Mouse (Mus musculus): ENCODE data around the gene Ndufb10.
"Not testable (repeated sequence)": the region's sequence is repeated elsewhere in the genome, so short reads cannot be mapped to it uniquely, and the experiment has no call there.

Gene Ndufb10

DNA sequence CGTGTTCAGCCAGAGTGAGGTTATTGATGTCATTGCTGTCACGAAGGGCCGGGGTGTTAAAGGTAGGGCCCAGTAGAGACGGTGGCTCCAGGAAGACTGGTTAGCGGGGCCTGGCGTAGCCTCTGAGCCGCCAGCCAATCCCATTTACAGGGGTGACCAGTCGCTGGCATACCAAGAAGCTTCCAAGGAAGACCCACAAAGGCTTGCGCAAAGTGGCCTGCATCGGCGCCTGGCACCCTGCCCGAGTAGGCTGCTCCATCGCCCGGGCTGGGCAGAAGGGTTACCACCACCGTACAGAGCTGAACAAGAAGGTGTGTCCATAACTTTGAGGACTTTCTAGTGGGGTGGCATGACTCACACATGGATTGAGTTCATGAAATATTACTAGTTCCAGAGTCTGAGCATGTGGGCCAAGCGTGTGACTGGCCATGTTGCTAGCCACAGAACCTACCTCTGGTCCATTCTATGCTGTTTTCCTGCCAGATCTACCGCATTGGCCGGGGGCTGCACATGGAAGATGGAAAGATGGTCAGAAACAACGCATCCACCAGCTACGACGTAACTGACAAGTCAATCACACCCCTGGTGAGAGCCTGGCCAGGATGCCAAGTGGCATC, 9.3 kb upstream of the Ndufb10 start:
- DNase-seq = no peak

DNA sequence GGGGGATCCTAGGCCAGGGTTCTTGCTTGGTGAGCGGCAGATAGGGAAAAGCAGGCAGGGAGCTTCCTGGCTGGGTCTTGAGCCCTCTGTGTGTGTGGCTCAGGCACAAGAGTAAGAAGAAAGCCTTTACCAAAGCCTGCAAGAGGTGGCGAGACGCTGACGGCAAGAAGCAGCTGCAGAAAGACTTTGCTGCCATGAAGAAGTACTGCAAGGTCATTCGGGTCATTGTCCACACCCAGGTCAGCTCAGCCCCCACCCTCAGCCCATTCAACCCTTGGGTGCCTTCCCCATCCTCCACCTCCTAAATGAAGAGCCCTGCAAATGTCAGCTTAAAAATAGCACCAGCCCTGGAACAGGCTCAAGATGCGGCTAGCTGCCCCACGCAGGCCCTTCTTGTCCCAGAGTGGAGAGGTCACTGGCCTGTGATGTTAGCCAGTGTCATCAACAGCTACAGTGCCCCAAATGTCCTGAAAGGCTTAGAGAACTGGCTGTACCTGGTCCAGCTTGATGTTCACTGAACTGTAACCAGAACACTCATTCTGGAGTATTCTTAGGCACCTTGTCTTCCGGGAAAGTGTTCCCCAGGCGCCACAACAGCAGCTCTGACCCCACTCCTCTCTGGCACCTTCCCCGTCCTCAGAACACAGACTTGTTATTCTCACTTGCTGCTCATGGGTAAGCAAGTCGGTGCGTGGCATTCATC, 8.1 kb upstream of the Ndufb10 start:
- DNase-seq = no peak

DNA sequence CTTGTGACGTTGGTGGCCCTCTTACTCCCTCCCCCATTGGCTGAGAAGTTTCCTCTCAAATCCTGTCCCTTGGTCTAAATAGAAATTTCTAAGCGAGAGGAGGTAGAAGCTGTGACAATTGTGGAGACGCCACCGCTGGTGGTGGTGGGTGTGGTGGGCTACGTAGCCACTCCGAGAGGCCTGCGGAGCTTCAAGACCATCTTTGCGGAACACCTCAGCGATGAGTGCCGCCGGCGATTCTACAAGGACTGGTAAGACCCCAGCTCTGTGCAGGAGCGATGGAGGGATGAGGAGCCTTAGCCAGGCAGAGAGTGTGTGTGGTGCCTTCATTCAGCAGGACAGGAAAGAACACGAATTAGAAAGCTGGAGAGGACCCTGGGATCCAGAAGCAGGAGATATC, 6.5 kb upstream of the Ndufb10 start:
- no peak for DNase-seq

DNA sequence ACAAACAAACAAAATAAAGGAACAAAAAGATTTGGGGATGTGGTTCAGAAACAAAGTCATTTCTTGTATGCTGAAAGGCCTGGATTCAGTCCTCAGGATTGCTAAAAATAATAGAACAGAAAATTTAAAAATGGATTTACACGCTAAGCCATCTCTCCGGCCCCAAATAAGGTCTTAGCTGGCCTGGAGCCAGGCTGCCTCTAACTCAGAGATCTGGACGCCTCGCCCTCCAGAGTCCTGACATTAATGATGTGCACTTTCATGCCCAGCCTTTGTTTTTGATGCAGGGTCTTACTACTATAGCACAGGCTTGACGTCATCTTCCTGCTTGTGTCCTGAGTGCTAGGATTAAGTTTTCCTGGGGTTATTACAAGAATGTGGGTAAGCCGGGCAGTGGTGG, 4.8 kb upstream of the Ndufb10 start:
- DNase-seq = no peak

DNA sequence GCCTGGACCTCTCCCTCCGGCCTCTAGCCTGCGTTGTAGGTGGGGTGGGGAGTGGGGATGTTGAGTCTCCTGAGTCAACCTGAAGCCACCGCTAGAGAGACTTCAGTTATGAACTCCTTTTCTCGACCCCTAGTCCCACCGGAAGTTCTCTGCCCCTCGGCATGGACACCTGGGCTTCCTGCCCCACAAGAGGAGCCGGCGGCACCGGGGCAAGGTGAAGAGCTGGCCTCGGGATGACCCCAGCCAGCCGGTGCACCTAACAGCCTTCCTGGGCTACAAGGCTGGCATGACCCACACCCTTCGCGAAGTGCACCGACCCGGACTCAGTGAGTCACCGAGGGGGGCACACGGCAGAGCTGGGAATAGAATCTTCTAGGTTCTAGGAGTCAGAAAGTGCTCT, 3.9 kb upstream of the Ndufb10 start:
- DNase-seq = no peak

DNA sequence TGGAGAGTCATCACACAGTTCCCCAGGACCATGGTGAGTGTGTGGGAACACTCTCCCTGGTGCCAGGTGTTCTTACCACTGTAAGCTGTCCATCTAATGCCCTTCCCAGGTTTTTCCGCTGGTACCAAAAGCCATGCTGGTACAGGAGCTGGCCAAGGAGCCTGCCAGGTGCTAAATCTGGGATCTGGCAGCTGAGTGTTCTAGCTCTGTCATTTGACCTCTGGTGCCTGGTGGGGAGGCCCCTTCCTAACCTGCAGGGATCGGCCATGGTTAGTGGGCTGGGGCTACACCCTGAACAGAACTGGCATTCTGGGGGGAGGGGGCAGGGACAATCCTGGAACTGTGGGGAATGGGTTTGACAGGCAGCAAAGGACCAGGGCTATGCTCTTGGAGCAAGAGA, 3.3 kb upstream of the Ndufb10 start, which contains the start of gene Rpl3l:
Rpl3l (plus strand) TSS at position 203 of the 400 bp plus-strand sequence.
- no peak for DNase-seq

DNA sequence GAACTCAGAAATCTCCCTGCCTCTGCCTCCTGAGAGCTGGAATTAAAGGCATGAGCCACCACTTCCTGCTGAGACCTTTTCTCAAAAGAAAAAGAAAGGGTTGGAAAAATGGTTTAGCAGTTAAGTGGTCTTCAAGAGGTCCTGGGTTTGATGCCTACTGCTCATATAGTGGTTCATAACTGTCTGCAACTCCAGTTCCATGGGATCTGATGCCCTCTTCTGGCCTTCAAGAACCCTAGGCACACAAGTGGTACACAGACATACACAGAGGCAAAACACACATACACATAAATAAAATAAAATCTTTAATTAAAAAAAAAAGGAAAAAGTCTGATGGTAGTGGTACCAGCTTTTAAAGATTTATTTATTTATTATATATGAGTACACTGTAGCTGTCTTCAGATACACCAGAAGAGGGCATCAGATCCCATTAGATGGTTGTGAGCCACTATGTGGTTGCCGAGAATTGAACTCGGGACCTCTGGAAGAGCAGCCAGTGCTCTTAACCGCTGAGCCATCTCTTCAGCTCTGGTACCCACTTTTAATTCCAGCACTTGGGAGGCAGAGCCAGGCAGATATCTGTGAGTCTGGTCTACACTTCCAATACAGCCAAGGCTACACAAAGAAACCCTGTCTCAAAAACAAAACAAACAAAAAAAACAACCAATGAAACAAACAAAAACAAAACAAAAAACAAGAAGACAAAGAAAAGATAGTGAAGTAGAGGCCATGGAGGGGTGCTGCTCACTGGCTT, 1.5 kb upstream of the Ndufb10 start:
- no peak for DNase-seq

DNA sequence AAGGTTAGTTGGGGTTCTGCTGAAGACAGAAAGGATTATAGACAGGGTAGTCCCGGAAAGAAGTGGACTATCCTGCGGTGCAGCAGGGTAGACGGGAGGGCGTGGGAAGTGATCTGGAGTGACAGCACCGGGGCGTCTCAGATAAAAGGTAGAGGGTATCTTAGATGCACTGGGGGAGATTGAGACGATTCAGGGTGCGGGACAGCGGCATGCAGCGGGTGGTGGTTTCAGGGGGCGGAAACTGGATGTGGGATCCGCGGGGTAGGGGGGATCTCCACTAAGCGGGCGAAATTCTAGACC, 447 bp downstream of the Ndufb10 start:
- DNase-seq = no peak

DNA sequence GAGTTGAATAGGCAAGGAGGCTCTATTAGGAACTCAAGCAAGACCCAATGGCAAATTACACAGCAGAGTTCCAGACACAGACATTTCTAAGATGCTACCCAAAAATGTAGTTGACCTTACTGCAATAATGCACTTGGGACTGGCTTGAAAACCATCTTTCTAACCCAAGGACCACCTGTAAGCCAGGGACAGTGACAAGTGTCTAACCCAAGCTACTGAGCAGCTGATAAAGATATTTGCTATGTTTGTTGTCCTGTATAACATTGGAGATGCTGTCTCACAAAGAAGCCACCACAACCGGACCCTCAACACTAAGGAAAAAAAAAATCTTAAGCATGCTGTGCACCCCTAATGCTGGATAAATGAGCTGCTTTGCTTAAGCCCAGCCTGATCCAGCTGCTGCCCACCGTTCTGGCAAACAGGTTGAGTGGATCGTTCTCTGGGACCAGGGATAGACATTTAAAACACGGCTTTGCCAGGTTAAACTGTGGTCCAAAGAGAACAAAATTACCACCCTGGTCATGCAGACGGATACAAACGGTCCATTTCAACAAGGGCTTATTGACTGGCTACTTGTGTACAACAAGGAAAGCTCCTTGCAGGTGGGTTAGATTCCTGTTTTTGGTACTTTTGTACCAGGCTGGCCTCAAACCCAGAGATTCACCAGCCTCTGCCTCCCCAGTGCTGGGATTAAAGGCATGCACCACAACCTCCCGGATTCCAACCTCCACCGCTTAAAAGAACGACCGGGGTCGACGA, 977 bp downstream of the Ndufb10 start:
- no peak for DNase-seq

DNA sequence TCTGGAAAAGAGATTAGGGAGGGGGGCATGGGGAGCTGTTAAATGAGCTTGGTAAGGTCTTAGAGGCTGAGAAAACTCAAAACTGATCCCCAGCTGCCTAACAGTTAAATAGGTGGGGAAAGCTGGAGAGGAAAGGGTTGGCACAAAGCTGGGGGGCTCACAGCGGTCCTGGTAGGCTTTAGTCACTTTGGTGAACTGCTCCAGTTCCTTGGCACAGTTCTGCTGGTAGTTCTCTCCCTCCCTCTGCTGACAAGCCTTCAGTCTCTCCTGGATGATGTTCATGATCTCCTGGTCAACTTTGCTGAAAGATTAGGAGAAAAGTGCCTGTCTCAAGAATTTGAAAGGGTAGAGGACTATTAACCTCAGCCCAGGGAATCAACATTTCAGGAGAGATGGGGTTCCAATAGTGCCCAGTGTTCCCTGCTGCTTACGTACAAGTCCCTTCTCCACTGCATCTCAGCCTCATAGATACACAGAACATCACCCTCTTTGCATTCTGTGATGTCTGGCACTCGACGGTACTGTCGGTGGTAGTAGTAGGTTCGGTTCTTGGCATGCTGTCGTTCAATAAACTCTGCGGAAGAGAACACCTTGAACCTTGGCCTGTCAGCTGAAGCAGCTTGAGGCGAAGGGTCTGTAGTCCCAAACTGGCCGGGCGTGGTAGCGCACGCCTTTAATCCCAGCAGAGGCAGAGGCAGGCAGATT, 1.9 kb downstream of the Ndufb10 start:
- no peak for DNase-seq

DNA sequence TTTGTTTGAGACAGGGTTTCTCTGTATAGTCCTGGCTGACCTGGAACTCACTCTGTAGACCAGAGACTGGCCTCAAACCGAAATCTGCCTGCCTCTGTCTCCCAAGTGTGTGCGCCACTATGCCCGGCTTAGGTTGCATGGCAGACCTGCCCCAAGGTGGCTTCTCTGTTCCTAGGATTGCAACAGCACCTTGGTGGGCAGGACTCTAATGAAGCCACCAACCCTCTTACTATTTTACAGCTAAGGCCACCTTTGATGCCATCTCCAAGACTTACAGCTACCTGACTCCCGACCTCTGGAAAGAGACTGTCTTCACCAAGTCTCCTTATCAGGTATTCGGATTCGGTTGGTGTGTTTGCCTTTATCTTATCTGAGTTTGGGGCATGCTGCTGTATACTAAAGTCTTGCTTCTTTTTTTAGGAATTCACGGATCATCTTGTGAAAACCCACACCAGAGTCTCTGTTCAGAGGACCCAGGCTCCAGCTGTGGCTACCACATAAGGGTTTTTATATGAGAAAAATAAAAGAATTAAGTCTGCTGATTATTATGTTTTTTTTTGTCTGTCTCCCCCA, 2.8 kb downstream of the Ndufb10 start:
- DNase-seq = not testable (repeated sequence)

DNA sequence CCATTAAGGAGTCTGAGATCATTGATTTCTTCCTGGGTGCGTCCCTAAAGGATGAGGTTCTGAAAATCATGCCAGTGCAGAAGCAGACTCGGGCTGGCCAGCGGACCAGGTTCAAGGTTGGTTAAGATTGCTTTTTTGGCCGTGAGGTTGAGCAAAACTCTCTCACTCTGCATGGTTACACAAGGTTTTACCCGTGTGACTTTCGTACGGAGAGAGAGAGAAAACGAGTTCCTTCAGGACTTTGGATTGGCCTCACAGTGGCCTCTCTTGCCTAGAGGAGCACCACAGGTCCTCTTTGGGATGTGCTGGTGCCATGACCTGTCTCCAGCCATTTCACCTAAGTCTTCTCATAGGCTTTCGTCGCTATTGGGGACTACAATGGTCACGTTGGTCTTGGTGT, 3.7 kb downstream of the Ndufb10 start:
- DNase-seq = not testable (repeated sequence)

DNA sequence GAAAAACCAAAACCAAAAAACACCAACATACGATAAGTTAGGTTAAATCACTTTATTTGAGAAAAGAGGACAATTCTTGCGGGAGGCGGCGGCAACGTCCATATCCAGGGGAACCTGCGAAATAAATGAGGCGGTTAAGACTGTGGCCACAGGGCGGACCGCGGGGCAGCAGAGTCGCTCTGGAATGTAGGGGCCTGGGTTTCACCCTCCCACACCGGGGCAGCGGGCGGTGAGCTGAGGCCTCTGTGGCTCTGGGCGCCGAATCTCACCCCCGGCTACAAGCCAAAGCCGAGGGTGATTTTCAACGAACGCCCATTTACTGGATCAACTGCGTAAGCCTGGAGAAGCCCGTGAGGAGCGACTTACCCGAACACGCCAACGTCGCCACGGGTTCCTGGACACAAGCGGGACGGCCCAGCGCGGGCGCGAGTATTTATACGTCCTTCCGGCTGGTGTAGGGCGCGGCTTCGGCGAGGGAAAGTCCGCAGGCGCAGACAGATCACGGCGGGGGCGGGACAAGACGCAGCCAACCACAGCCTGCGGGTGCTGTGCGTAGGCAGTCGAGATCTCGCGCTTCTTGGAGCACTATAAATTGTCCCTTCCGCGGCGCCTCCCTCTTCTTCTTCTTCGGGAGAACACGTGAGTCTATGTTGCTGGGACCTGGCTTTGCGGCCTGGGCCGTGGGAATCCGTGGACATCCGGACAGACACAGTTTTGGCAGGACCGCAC, 4.6 kb downstream of the Ndufb10 start:
- DNase-seq = peak; percentile 98

DNA sequence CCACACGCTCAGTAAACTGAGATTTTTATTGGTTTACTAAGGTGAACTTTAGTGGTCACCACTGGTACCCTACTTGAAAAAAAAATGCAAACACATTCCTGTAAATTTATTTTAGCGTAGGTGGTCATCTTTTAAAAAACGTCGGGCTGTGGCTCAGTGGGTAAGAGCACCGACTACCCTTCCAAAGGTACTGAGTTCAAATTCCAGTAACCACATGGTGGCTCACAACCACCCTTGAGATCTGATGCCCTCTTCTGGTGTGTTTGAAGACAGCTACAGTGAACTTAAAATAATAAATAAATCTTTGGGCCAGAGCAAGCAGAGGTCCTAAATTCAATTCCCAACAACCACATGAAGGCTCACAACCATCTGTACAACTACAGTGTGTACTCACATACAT, 5.3 kb downstream of the Ndufb10 start:
- DNase-seq = not testable (repeated sequence)

DNA sequence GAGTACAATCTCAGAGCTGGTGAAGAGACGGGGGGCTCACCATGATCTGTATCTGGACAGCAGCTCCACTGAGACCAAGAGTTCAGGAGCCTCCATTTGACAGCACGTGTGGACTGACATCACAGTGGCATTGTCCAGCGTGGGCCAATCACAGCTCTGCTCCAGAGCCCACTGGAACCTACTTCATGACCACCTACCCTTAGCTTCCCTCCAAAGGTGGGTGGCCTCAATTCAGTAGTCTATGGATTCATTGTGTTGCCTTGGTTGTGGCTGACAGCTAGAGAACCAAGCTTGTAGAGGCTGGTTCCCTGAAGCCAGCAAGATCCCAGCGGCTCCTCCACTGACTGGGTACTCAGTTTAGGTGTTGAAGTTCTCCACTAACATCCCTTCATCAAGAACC, 6.3 kb downstream of the Ndufb10 start, which contains the start of the genes Rnf151 and Rps2:
Rnf151 (minus strand) TSS at position 121 of the 400 bp plus-strand sequence.
Rps2 (plus strand) TSS at position 174 of the 400 bp plus-strand sequence.
- DNase-seq = no peak

DNA sequence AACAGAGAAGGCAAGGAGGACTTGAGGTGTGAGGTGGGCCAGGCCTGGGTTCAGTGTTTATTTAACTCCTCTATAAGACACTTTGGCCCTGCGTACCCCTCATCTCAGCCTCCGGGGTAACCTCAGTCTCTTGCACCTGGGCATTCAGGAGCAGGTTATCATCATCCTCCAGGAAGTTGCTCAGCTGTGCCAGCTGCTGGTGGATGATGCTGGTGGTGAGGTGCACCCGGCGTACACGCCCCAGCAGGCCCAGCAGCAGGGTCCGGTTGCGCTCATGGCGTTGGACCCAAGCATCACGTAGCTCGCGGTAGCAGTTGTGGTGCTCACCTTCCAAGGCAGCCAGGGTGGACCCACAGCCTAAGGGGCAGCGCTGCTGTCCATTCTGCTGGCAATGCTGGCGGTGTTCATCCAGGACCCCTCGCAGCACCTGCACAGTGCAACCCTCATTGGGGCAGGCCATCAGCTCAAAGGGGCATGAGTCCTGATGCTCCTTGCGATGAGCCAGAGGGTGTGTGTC, 8.1 kb downstream of the Ndufb10 start:
- no peak for DNase-seq

DNA sequence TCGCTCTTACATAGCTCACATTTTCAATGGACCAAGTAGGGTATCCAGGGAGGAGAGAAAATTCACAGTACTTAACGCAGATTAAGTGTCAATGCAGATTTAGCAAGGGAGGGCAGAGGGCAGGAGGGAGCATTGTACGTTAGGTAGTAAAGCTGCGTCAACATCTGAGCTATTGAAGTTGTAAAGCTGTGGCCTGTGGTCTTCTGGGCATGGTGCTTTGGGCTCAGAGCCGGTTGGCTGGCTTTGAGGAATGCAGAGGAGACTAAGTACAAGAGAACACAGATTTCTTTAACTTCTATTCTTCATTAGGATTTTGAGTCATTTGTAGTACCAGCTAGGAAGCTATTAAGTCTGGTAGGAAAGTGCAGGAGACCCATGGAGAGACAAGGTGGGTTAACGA, 8.7 kb downstream of the Ndufb10 start:
- no peak for DNase-seq

DNA sequence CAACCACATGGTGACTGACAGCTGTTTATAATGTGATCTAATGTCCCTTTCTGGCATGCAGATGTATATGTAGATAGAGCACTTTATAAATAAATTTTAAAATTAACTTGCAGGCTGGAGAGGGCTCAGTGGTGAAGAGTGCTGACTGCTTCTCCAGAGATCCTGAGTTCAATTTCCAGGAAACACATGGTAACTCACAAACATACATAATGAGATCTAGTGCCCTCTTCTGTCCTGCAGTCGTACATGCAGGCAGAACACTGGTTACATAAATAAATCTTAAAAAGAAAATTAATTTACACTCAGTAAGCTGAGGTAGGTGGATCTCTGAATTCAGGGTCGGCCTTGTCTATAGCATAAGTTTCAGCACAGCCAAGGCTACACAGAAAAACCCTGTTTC, 15.6 kb downstream of the Ndufb10 start:
- no peak for DNase-seq

DNA sequence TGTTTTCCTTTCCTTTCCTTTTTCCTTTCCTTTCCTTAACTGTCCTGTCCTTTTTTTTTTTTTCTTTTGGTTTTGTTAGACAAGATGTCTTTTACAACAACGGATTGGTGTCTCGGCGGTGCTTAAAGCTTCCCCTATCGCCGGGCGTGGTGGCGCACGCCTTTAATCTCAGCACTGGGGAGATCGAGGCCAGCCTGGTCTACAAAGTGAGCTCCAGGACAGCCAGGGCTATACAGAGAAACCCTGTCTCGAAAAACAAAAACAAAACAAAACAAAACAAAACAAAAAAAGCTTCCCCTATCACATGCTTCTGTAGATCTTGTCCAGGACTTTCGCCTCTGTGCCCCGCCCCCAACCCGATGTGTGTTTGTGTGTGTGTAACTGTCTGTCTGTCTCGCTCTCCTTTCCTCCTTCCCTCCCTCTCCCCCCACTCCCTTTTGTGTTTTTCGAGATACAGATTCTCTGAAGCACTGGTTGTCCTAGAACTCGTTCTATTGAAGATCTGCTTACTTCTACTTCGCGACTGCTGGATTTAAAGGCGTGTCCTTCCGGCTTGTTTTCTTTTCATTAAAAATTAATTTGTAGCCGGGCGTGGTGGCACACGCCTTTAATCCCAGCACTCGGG, 16.4 kb downstream of the Ndufb10 start:
- DNase-seq = no peak

DNA sequence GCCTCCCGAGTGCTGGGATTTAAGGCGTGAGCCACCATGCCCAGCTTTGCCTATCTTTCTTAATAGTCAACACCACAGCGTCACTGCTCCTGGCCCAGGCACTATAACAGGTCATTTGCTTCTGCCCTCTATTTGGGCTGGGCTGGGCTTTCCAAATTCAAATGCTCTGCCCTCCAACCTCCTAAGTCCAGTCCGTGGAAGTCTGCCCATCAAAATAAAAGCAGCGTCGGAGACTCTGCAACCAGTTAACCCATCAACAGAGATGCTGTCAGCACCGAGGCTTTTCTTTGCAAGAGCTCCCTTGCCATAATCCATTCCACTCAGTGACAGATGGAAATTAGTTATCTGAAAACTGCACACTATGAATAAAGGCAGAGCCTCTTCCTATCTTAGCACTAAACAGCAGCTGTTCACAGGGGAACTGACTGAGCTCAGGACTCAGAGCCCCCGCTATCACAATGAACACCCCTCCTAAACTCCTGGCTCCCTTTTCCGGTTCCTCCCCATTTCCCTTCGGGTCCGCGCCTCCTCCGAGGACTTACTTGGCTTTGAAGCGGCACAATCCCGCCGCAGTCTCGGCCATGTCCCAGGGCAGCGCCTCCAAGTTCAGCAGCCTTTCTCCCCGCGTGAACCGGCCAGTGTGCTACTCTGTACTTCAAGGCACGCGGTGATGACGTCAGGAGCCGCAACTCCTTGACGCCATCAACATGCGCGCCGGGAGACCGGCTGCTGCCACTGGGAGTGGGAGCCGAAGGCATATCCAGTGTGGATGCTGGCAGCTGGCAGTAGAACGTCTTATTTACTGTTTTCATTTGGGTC, 17.1 kb downstream of the Ndufb10 start, which contains the start of gene Tbl3:
Tbl3 (minus strand) TSS at position 679 of the 819 bp plus-strand sequence.
- DNase-seq = peak; percentile 93
